ENCODE assay signal across 20 mouse cellular contexts in the genomic region with DNA sequence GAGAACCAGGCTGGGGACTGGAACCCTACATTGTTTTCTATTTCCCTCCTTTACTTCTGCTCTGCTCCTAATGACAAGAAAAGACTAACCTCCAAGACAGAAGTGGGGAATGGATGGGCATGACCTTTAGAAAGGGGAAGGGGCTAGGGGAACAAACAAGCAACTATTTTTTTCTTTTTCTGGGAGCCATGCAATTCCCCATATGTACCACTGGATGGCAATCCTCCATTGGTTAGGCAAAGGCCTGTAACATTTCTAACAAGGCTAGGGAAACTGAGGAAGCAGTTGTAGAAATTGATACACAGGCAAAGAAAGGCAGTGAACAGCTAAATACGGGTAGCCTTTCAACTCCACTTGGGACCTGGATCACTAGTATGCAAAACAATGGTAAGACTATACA.
DNase-seq lines count a peak whose midpoint lies in the region; ATAC-seq and TF ChIP-seq lines count a peak whose summit lies in the region.
"Had no signal": no experiment of that assay in that cellular context is flagged by ENCODE, and none has a peak within 500 bp of the region (broad histone marks: within the 10 kb centered on the region; RNA-seq: fewer than 3 reads in every experiment).

No protein-coding gene starts in this region.

- TF ChIP-seq CTCF in forebrain, postnatal 0 days (IDR thresholded peaks at IDR 0.05; ENCODE audit: low read depth) = peak; percentile 74
- peak; percentile 81 for TF ChIP-seq CTCF in layer of hippocampus, adult 2 months (conservative IDR thresholded peaks at IDR 0.05)
- peak; percentile 70 for TF ChIP-seq CTCF in stomach, postnatal 0 days (IDR thresholded peaks at IDR 0.05; ENCODE audit: low read depth)

- peak; percentile 35 for DNase-seq in forebrain, postnatal 0 days
- no peak for DNase-seq in layer of hippocampus, adult 2 months (ENCODE audit: low spot score in 2 of 2)
- DNase-seq in layer of hippocampus, adult 8-10 months (ENCODE audit: low spot score in 2 of 2) = no peak
- peak; percentile 38 for DNase-seq in retina, embryonic 14.5 days (ENCODE audit: low spot score)
- DNase-seq in retina, postnatal 1 day = no peak
- no peak for DNase-seq in stomach, postnatal 0 days (ENCODE audit: low spot score)
- no peak for DNase-seq in thymus, adult 18-20 months
- DNase-seq: adrenal gland, postnatal 10 days; B cell, adult 2 months; cerebellum, adult 2 months; kidney, postnatal 10 days; thymus, postnatal 14 days had no signal

- no peak for TF ChIP-seq EP300 in stomach, postnatal 0 days (optimal IDR thresholded peaks at IDR 0.05)

- no peak overlapping the region for H3K4me2 ChIP-seq in forebrain, postnatal 0 days (ENCODE audit: low read depth)
- no peak overlapping the region for H3K4me2 ChIP-seq in forebrain, embryonic 13.5 days
- H3K4me2 ChIP-seq in stomach, postnatal 0 days (replicated peaks; ENCODE audit: low read depth) = no peak overlapping the region
- H3K4me2 ChIP-seq: embryonic facial prominence, embryonic 15.5 days; heart, embryonic 15.5 days; hindbrain, embryonic 12.5 days; limb, embryonic 12.5 days; midbrain, embryonic 12.5 days had no signal

- no peak overlapping the region for H3K9ac ChIP-seq in forebrain, postnatal 0 days
- H3K9ac ChIP-seq in forebrain, embryonic 13.5 days = no peak overlapping the region
- no peak overlapping the region for H3K9ac ChIP-seq in stomach, postnatal 0 days (ENCODE audit: low read length)
- H3K9ac ChIP-seq: embryonic facial prominence, embryonic 15.5 days; heart, embryonic 15.5 days; hindbrain, embryonic 12.5 days; limb, embryonic 12.5 days; midbrain, embryonic 12.5 days had no signal

- H3K4me3 ChIP-seq in forebrain, postnatal 0 days (ENCODE audit: low read depth, low read length) = no peak overlapping the region
- H3K4me3 ChIP-seq in forebrain, embryonic 13.5 days = no peak overlapping the region
- H3K4me3 ChIP-seq in layer of hippocampus, adult 2 months = no peak overlapping the region
- H3K4me3 ChIP-seq in stomach, postnatal 0 days (ENCODE audit: low read depth, low read length) = no peak overlapping the region
- H3K4me3 ChIP-seq: embryonic facial prominence, embryonic 15.5 days; heart, embryonic 15.5 days; hindbrain, embryonic 12.5 days; limb, embryonic 12.5 days; midbrain, embryonic 12.5 days had no signal

- no peaks in the 10 kb centered on the region for H3K4me1 ChIP-seq in forebrain, postnatal 0 days (ENCODE audit: insufficient read depth)
- H3K4me1 ChIP-seq in forebrain, embryonic 13.5 days = no peaks in the 10 kb centered on the region
- no peaks in the 10 kb centered on the region for H3K4me1 ChIP-seq in stomach, postnatal 0 days (replicated peaks; ENCODE audit: control insufficient read depth, insufficient read depth)
- H3K4me1 ChIP-seq: embryonic facial prominence, embryonic 15.5 days; heart, embryonic 15.5 days; hindbrain, embryonic 12.5 days; limb, embryonic 12.5 days; midbrain, embryonic 12.5 days had no signal

- no peaks in the 10 kb centered on the region for H3K36me3 ChIP-seq in forebrain, postnatal 0 days (ENCODE audit: insufficient read depth)
- H3K36me3 ChIP-seq in forebrain, embryonic 13.5 days (ENCODE audit: poor library complexity, severe bottlenecking) = no peaks in the 10 kb centered on the region
- no peaks in the 10 kb centered on the region for H3K36me3 ChIP-seq in stomach, postnatal 0 days (ENCODE audit: control insufficient read depth, insufficient read depth, low read length)
- H3K36me3 ChIP-seq: embryonic facial prominence, embryonic 15.5 days; heart, embryonic 15.5 days; hindbrain, embryonic 12.5 days; limb, embryonic 12.5 days; midbrain, embryonic 12.5 days had no signal

- 36% methylated on average over 1 of the region's 1 CpGs for WGBS in forebrain, postnatal 0 days
- 31% methylated on average over 1 of the region's 1 CpGs for WGBS in forebrain, embryonic 13.5 days
- 56% methylated on average over 1 of the region's 1 CpGs for whole genome bisulfite sequencing in stomach, postnatal 0 days

- no peaks in the 10 kb centered on the region for H3K27me3 ChIP-seq in forebrain, postnatal 0 days (ENCODE audit: insufficient read depth, low read length)
- H3K27me3 ChIP-seq in forebrain, embryonic 13.5 days = no peaks in the 10 kb centered on the region
- no peaks in the 10 kb centered on the region for H3K27me3 ChIP-seq in stomach, postnatal 0 days (ENCODE audit: control insufficient read depth, insufficient read depth, low read length)
- H3K27me3 ChIP-seq: embryonic facial prominence, embryonic 15.5 days; heart, embryonic 15.5 days; hindbrain, embryonic 12.5 days; midbrain, embryonic 12.5 days had no signal

- ATAC-seq in forebrain, postnatal 0 days = no peak
- ATAC-seq in forebrain, embryonic 13.5 days = no peak
- ATAC-seq in stomach, postnatal 0 days (ENCODE audit: low FRiP score, low TSS enrichment) = no peak
- ATAC-seq: intestine, embryonic 16.5 days had no signal

- no peak overlapping the region for H3K27ac ChIP-seq in forebrain, postnatal 0 days (ENCODE audit: low read depth, low read length)
- H3K27ac ChIP-seq in forebrain, embryonic 13.5 days = no peak overlapping the region
- H3K27ac ChIP-seq in layer of hippocampus, adult 2 months = no peak overlapping the region
- H3K27ac ChIP-seq in stomach, postnatal 0 days (replicated peaks) = no peak overlapping the region
- H3K27ac ChIP-seq: embryonic facial prominence, embryonic 15.5 days; heart, embryonic 15.5 days; hindbrain, embryonic 12.5 days; limb, embryonic 12.5 days; macrophage; midbrain, embryonic 12.5 days had no signal

- H3K9me3 ChIP-seq in forebrain, postnatal 0 days (ENCODE audit: low read length) = no peaks in the 10 kb centered on the region
- H3K9me3 ChIP-seq in forebrain, embryonic 13.5 days (replicated peaks) = no peaks in the 10 kb centered on the region
- no peaks in the 10 kb centered on the region for H3K9me3 ChIP-seq in stomach, postnatal 0 days (ENCODE audit: control insufficient read depth, low read length)
- H3K9me3 ChIP-seq: embryonic facial prominence, embryonic 15.5 days; heart, embryonic 15.5 days; hindbrain, embryonic 12.5 days; limb, embryonic 12.5 days; midbrain, embryonic 12.5 days had no signal

Comparison
In these comparisons a context has a peak if more than half of its experiments do, and no peak if none do; other contexts are left out.
1. DNase-seq: peak in forebrain, postnatal 0 days (single experiment) and retina, embryonic 14.5 days (single experiment); none in layer of hippocampus, adult 2 months (0 of 2), layer of hippocampus, adult 8-10 months (0 of 2), retina, postnatal 1 day (single experiment), stomach, postnatal 0 days (single experiment) and thymus, adult 18-20 months (0 of 2).
2. Peak in every context shown above with its lines, with median percentiles within 50 percentile points of each other: CTCF ChIP-seq.